Mouse (Mus musculus) heart, embryonic 14.5 days (tissue): ENCODE results near the gene Ggnbp2. TPM values are rescaled to one million over a fixed set of nuclear protein-coding genes. Genes with fewer than 3 reads are reported as not detected.
A peak's percentile ranks its signal among the peaks of the same experiment; 100 is the strongest.

ENCODE experiments used
- ATAC-seq: fragments of 200-750 bp; cut with Nextera tagmentation; 2 replicates; pipeline ENCODE4 v1.8.0; 2017; ENCODE audit warnings: low read depth, moderate TSS enrichment; ENCODE audit not compliant: insufficient number of reproducible peaks, insufficient read depth, low FRiP score
- H3K27ac ChIP-seq, 2 experiments: fragments of 200-500 bp in 1 of 2; fragments of 300-500 bp in 1 of 2; sonication (generic) in 1 of 2; replicated peaks in 1 of 2; 2 replicates each; pipeline ENCODE4 v1.5.1; 2012 to 2014; ENCODE audit warnings: low read depth in 2 of 2, low read length in 2 of 2, control low read depth in 1 of 2, mild to moderate bottlenecking in 1 of 2, mixed read lengths in 1 of 2; ENCODE audit not compliant: control insufficient read depth in 1 of 2, insufficient read depth in 1 of 2
- H3K27me3 ChIP-seq: fragments of 300-500 bp; sonication (generic); 2 replicates; pipeline ENCODE4 v1.6.1; 2014; ENCODE audit warnings: mild to moderate bottlenecking, low read length, control low read depth; ENCODE audit not compliant: control insufficient read depth, insufficient read depth
- H3K36me3 ChIP-seq: fragments of 300-500 bp; sonication (generic); 2 replicates; pipeline ENCODE4 v1.6.1; 2014; ENCODE audit warnings: mild to moderate bottlenecking, control low read depth, low read length, mixed read lengths; ENCODE audit not compliant: control insufficient read depth, insufficient read depth
- H3K4me1 ChIP-seq, 2 experiments: fragments of 200-500 bp in 1 of 2; fragments of 300-500 bp in 1 of 2; sonication (generic) in 1 of 2; 2 replicates each; pipeline ENCODE4 v1.6.1; 2012 to 2014; ENCODE audit warnings: low read length in 2 of 2, control low read depth in 1 of 2, mixed read lengths in 1 of 2; ENCODE audit not compliant: control insufficient read depth in 2 of 2, insufficient read depth in 2 of 2
- H3K4me2 ChIP-seq: fragments of 300-500 bp; sonication (generic); 2 replicates; pipeline ENCODE4 v1.6.1; 2014; ENCODE audit warnings: mild to moderate bottlenecking, low read length
- H3K4me3 ChIP-seq, 2 experiments: fragments of 200-500 bp in 1 of 2; fragments of 300-500 bp in 1 of 2; sonication (generic) in 1 of 2; 2 replicates each; pipeline ENCODE4 v1.5.1; 2012 to 2014; ENCODE audit warnings: low read length in 2 of 2, mild to moderate bottlenecking in 2 of 2, control low read depth in 1 of 2, low read depth in 1 of 2, moderate library complexity in 1 of 2; ENCODE audit not compliant: control insufficient read depth in 1 of 2, insufficient read depth in 1 of 2
- H3K9ac ChIP-seq: fragments of 300-500 bp; sonication (generic); 2 replicates; pipeline ENCODE4 v1.6.1; 2014; ENCODE audit warnings: mild to moderate bottlenecking, low read length
- H3K9me3 ChIP-seq: fragments of 300-500 bp; sonication (generic); 2 replicates; pipeline ENCODE4 v1.6.1; 2016; ENCODE audit warnings: low read length, control low read depth; ENCODE audit not compliant: control insufficient read depth
- whole genome bisulfite sequencing: fragments of 180-500 bp; shearing (Covaris S2); extraction: QIAGEN DNeasy Blood & Tissue Kit; methylation state at CpG from one replicate; pipeline ENCODE4 v1.1.7; 2014; 5-methylcytosine and 5-hydroxymethylcytosine counted together
- polyA plus RNA-seq: library from polyadenylated mRNA; unstranded; fragments of >200 nt; fragmentation: Nextera tagmentation; extraction: Ambion mirVana; gene quantifications from 2 replicates; pipeline ENCODE4 v1.2.1, GENCODE M21; 2014

Ggnbp2 gene
- polyA plus RNA-seq = 49.9 and 54.4 TPM in 2 replicates

- Histone ChIP-seq H3K27me3 (no peaks in the 10 kb centered on the region), H3K9ac (peak within 1 kb of the TSS; percentile 96), H3K36me3 (peaks cover 16% of the 10 kb centered on the region; the same call in 1 of the 2 replicates), H3K27ac (peak within 1 kb of the TSS; percentile 99 to 100), H3K9me3 (no peaks in the 10 kb centered on the region), H3K4me1 (peaks cover 0 to 18% of the 10 kb centered on the region in 2 experiments; a peak in 2 of 4 replicates), H3K4me3 (peak within 1 kb of the TSS; percentile 96 to 98), H3K4me2 (peak within 1 kb of the TSS; percentile 93)
- WGBS = under 1% methylated on average over 52 of the region's 62 CpGs
- ATAC-seq = peak; percentile 89
Observed at GRCm38 (mm10) chr11:84870337-84871043, at the start of gene Ggnbp2. Ggnbp2 (minus strand) TSS chr11:84870817.

GRCm38 (mm10) chr11:84919951-84920350, 49.3 kb upstream of the Ggnbp2 start:
- Histone ChIP-seq H3K4me1 (peaks cover 0 to 8% of the 10 kb centered on the region in 2 experiments; a peak in 1 of 4 replicates), H3K36me3 (no peaks in the 10 kb centered on the region), H3K4me3 (no peak overlapping the region), H3K27me3 (no peaks in the 10 kb centered on the region), H3K9ac (no peak overlapping the region), H3K27ac (no peak overlapping the region; a peak in 1 of 4 replicates), H3K9me3 (no peaks in the 10 kb centered on the region), H3K4me2 (no peak overlapping the region)
- 45% methylated on average over 7 of the region's 7 CpGs for whole genome bisulfite sequencing
- no peak for ATAC-seq

- H3K4me1 ChIP-seq = peaks cover 0 to 8% of the 10 kb centered on the region in 2 experiments; a peak in 1 of 4 replicates
- no peaks in the 10 kb centered on the region for H3K9me3 ChIP-seq
- no peaks in the 10 kb centered on the region for H3K27me3 ChIP-seq
- 41% methylated on average over 3 of the region's 3 CpGs for WGBS
- no peak overlapping the region for H3K4me2 ChIP-seq
- H3K27ac ChIP-seq = no peak overlapping the region
- H3K9ac ChIP-seq = no peak overlapping the region
- no peak overlapping the region for H3K4me3 ChIP-seq
- H3K36me3 ChIP-seq = no peaks in the 10 kb centered on the region
- no peak for ATAC-seq
Observed at GRCm38 (mm10) chr11:84919276-84919675, 48.7 kb upstream of the Ggnbp2 start.

GRCm38 (mm10) chr11:84918425-84918824, 47.8 kb upstream of the Ggnbp2 start:
- 5% methylated on average over 16 of the region's 16 CpGs for WGBS
- peaks cover 0 to 8% of the 10 kb centered on the region in 2 experiments; a peak in 1 of 4 replicates for H3K4me1 ChIP-seq
- no peak for ATAC-seq
- no peak overlapping the region for H3K4me3 ChIP-seq
- peaks cover 5% of the 10 kb centered on the region for H3K36me3 ChIP-seq
- no peaks in the 10 kb centered on the region for H3K9me3 ChIP-seq
- H3K27me3 ChIP-seq = no peaks in the 10 kb centered on the region
- H3K27ac ChIP-seq = no peak overlapping the region
- 0 out of 2 replicates have a peak overlapping the region, but pooled peaks have one; percentile 4 for H3K9ac ChIP-seq
- H3K4me2 ChIP-seq = peak overlapping the region; percentile 28; the same call in 1 of the 2 replicates

- Histone ChIP-seq H3K27me3 (no peaks in the 10 kb centered on the region), H3K4me1 (peaks cover 0 to 8% of the 10 kb centered on the region in 2 experiments; a peak in 1 of 4 replicates), H3K4me3 (peak overlapping the region; percentile 83 to 100), H3K9ac (peak overlapping the region; percentile 86), H3K9me3 (no peaks in the 10 kb centered on the region), H3K27ac (no peak overlapping the region), H3K36me3 (peaks cover 21% of the 10 kb centered on the region), H3K4me2 (peak overlapping the region; percentile 74)
- WGBS = 52% methylated on average over 7 of the region's 7 CpGs
- no peak for ATAC-seq
Observed at GRCm38 (mm10) chr11:84916703-84917300, 46.2 kb upstream of the Ggnbp2 start.

GRCm38 (mm10) chr11:84916053-84916702, 45.6 kb upstream of the Ggnbp2 start, which contains the start of gene Znhit3:
Znhit3 (minus strand) TSS chr11:84916366.
- Histone ChIP-seq H3K36me3 (peaks cover 27% of the 10 kb centered on the region), H3K4me3 (peak within 1 kb of the TSS; percentile 83 to 100), H3K27me3 (no peaks in the 10 kb centered on the region), H3K9me3 (no peaks in the 10 kb centered on the region), H3K4me2 (peak within 1 kb of the TSS; percentile 74), H3K4me1 (peaks cover 0 to 8% of the 10 kb centered on the region in 2 experiments; a peak in 1 of 4 replicates), H3K27ac (peak within 1 kb of the TSS in 1 of 2 experiments; percentile 12; a peak in 1 of 4 replicates), H3K9ac (peak within 1 kb of the TSS; percentile 86)
- WGBS = 5% methylated on average over 34 of the region's 34 CpGs
- ATAC-seq = peak; percentile 82

- Histone ChIP-seq H3K27me3 (no peaks in the 10 kb centered on the region), H3K9me3 (no peaks in the 10 kb centered on the region), H3K27ac (no peak overlapping the region), H3K4me1 (peaks cover 0 to 8% of the 10 kb centered on the region in 2 experiments; a peak in 1 of 4 replicates), H3K4me2 (no peak overlapping the region), H3K4me3 (no peak overlapping the region), H3K9ac (no peak overlapping the region), H3K36me3 (peaks cover 42% of the 10 kb centered on the region)
- WGBS = 74% methylated on average over 5 of the region's 5 CpGs
- ATAC-seq = no peak
Observed at GRCm38 (mm10) chr11:84914673-84915072, 44.1 kb upstream of the Ggnbp2 start.
